Mouse (Mus musculus): ENCODE results near the gene Rpp25.

- TF ChIP-seq POLR2A (IDR thresholded peaks at IDR 0.05; ENCODE audit: borderline replicate concordance, extremely low read depth, low read depth, low read length) (no peak), CTCF (IDR thresholded peaks at IDR 0.05; ENCODE audit: insufficient read depth, low read length) (no peak)
These were observed 50.9 kb downstream of the Rpp25 start for GRCm38 (mm10) chr9:57554753-57555152.

Data from lung, adult 2 months (tissue).